Mouse (Mus musculus) adrenal gland, adult 2 months (tissue): ENCODE measurements around the gene Lrrc56. TPM values are rescaled to one million over a fixed set of nuclear protein-coding genes. Genes with fewer than 3 reads are reported as not detected.
A peak's percentile ranks its signal among the peaks of the same experiment; 100 is the strongest.
"Not testable (repeated sequence)": the region's sequence is repeated elsewhere in the genome, so short reads cannot be mapped to it uniquely, and the experiment has no call there.

ENCODE experiments used
- DNase-seq: peaks from one replicate; pipeline ENCODE4 v3.0.0; 2021
- polyA plus RNA-seq: library from polyadenylated mRNA; depleted of rRNA; stranded (reverse); fragments of >200 nt; gene quantifications from 2 replicates; pipeline ENCODE4 v1.2.3, GENCODE M21; 2012
- total RNA-seq, 2 experiments: library from RNA; stranded (reverse); gene quantifications; 2 replicates each; pipeline ENCODE4 v1.2.3; 2021

The Lrrc56 gene
- total and polyA plus RNA-seq, 3 experiments = 6.3 to 8.0 (median 8.0) TPM

- DNase-seq = no peak
These were observed 22.9 kb downstream of the Lrrc56 start for GRCm38 (mm10) chr7:141216894-141217293.

GRCm38 (mm10) chr7:141217343-141218013 is 23.5 kb downstream of the Lrrc56 start:
- DNase-seq = no peak

GRCm38 (mm10) chr7:141218141-141218540 is 24.2 kb downstream of the Lrrc56 start:
- DNase-seq = no peak

- DNase-seq = no peak
These were observed 24.7 kb downstream of the Lrrc56 start for GRCm38 (mm10) chr7:141218557-141219133.

GRCm38 (mm10) chr7:141219558-141220099 is 25.7 kb downstream of the Lrrc56 start:
- DNase-seq = no peak

GRCm38 (mm10) chr7:141220377-141220776 is 26.4 kb downstream of the Lrrc56 start:
- no peak for DNase-seq

GRCm38 (mm10) chr7:141221249-141222125 is 27.5 kb downstream of the Lrrc56 start:
- peak; percentile 98 for DNase-seq

GRCm38 (mm10) chr7:141222126-141222467 is 28.1 kb downstream of the Lrrc56 start:
- no peak for DNase-seq

GRCm38 (mm10) chr7:141222696-141223215 is 28.8 kb downstream of the Lrrc56 start:
- DNase-seq = no peak

- no peak for DNase-seq
These were observed 32.6 kb downstream of the Lrrc56 start for GRCm38 (mm10) chr7:141226535-141226934.

GRCm38 (mm10) chr7:141227796-141228195 is 33.8 kb downstream of the Lrrc56 start:
- DNase-seq = no peak

GRCm38 (mm10) chr7:141228279-141229067 is 34.5 kb downstream of the Lrrc56 start, which contains the start of gene Phrf1:
Phrf1 (plus strand) TSS chr7:141228784.
- DNase-seq = peak; percentile 91

- no peak for DNase-seq
These were observed 35.7 kb downstream of the Lrrc56 start for GRCm38 (mm10) chr7:141229702-141230101.

- no peak for DNase-seq
These were observed 36.6 kb downstream of the Lrrc56 start for GRCm38 (mm10) chr7:141230570-141230969.

GRCm38 (mm10) chr7:141231111-141231510 is 37.2 kb downstream of the Lrrc56 start:
- DNase-seq = no peak

GRCm38 (mm10) chr7:141231551-141231950 is 37.6 kb downstream of the Lrrc56 start:
- no peak for DNase-seq

GRCm38 (mm10) chr7:141250486-141250885 is 56.5 kb downstream of the Lrrc56 start:
- DNase-seq = not testable (repeated sequence)

- DNase-seq = no peak
These were observed 62.2 kb downstream of the Lrrc56 start for GRCm38 (mm10) chr7:141256159-141256558.
